Mouse (Mus musculus) cerebral cortex, adult 2 months (tissue): ENCODE measurements around the gene Fgfrl1.

Experiments used
- WGBS: fragments of 180-500 bp; shearing (Covaris S2); methylation state at CpG from one replicate; pipeline ENCODE4 v1.1.7; 2018; 5-methylcytosine and 5-hydroxymethylcytosine counted together

The Fgfrl1 gene

GRCm38 (mm10) chr5:108692271-108692670 is at the start of gene Fgfrl1:
TSS of gene Fgfrl1 (plus strand) at chr5:108692382.
- WGBS, result 16% methylated on average over 16 of the region's 18 CpGs

GRCm38 (mm10) chr5:108643674-108644073 is 48.5 kb upstream of the Fgfrl1 start:
- WGBS, result 72% methylated on average over 2 of the region's 2 CpGs

- WGBS, result 51% methylated on average over 9 of the region's 9 CpGs
These were observed 46.4 kb upstream of the Fgfrl1 start for GRCm38 (mm10) chr5:108645651-108646342.

GRCm38 (mm10) chr5:108646343-108646660 is 45.9 kb upstream of the Fgfrl1 start:
- 55% methylated on average over 3 of the region's 3 CpGs for WGBS

GRCm38 (mm10) chr5:108647311-108647710 is 44.9 kb upstream of the Fgfrl1 start:
- 85% methylated on average over 2 of the region's 2 CpGs for WGBS

GRCm38 (mm10) chr5:108647820-108648465 is 44.2 kb upstream of the Fgfrl1 start:
- 93% methylated on average over 2 of the region's 2 CpGs for WGBS

GRCm38 (mm10) chr5:108648937-108649576 is 43.1 kb upstream of the Fgfrl1 start:
- whole genome bisulfite sequencing, result 81% methylated on average over 11 of the region's 11 CpGs

- 88% methylated on average over 7 of the region's 7 CpGs for WGBS
These were observed 41.8 kb upstream of the Fgfrl1 start for GRCm38 (mm10) chr5:108650341-108650740.

- WGBS, result 82% methylated on average over 5 of the region's 5 CpGs
These were observed 41.0 kb upstream of the Fgfrl1 start for GRCm38 (mm10) chr5:108651136-108651720.

- 59% methylated on average over 1 of the region's 1 CpGs for WGBS
These were observed 40.4 kb upstream of the Fgfrl1 start for GRCm38 (mm10) chr5:108651823-108652222.

- 83% methylated on average over 6 of the region's 6 CpGs for WGBS
These were observed 38.8 kb upstream of the Fgfrl1 start for GRCm38 (mm10) chr5:108653341-108653740.

- WGBS, result 95% methylated on average over 10 of the region's 10 CpGs
These were observed 37.7 kb upstream of the Fgfrl1 start for GRCm38 (mm10) chr5:108654444-108654990.

GRCm38 (mm10) chr5:108655381-108655780 is 36.8 kb upstream of the Fgfrl1 start:
- 98% methylated on average over 9 of the region's 9 CpGs for WGBS

GRCm38 (mm10) chr5:108655891-108656650 is 36.1 kb upstream of the Fgfrl1 start:
- WGBS, result 93% methylated on average over 15 of the region's 15 CpGs

GRCm38 (mm10) chr5:108657406-108657805 is 34.8 kb upstream of the Fgfrl1 start:
- 69% methylated on average over 5 of the region's 5 CpGs for WGBS

- WGBS, result 87% methylated on average over 1 of the region's 1 CpGs
These were observed 33.6 kb upstream of the Fgfrl1 start for GRCm38 (mm10) chr5:108658611-108659010.

GRCm38 (mm10) chr5:108659698-108660631 is 32.2 kb upstream of the Fgfrl1 start, which contains the start of gene Idua:
TSS of gene Idua (plus strand) at chr5:108660331.
- WGBS, result 7% methylated on average over 24 of the region's 24 CpGs

GRCm38 (mm10) chr5:108660632-108661268 is 31.4 kb upstream of the Fgfrl1 start:
- WGBS, result 12% methylated on average over 36 of the region's 36 CpGs

GRCm38 (mm10) chr5:108662772-108663171 is 29.4 kb upstream of the Fgfrl1 start:
- WGBS, result 82% methylated on average over 4 of the region's 4 CpGs

- 61% methylated on average over 3 of the region's 3 CpGs for WGBS
These were observed 27.1 kb upstream of the Fgfrl1 start for GRCm38 (mm10) chr5:108665066-108665465.
